Mouse (Mus musculus): ENCODE measurements around the gene Col4a1.

The Col4a1 gene

DNA sequence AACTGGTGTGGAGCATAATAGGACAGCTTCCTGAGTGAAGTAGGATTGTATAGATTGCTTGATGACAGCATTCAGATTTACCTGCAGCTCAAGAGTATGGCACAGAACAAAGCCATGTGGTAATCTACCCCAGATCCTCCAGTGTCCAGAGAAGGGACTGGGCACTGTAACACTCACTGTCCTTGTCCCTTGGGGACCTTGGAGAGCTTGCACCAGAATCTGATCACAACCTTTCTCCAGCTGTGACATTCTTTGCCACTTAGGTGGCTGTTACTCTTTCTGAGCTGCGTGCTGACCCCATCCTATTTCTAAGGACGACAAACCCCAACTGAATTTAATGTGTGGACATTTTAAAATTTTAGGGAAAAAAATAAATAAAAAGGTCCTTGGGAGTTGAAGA is 46.2 kb downstream of the Col4a1 start:
- no peak for DNase-seq (ENCODE audit: low spot score in 2 of 2)

DNA sequence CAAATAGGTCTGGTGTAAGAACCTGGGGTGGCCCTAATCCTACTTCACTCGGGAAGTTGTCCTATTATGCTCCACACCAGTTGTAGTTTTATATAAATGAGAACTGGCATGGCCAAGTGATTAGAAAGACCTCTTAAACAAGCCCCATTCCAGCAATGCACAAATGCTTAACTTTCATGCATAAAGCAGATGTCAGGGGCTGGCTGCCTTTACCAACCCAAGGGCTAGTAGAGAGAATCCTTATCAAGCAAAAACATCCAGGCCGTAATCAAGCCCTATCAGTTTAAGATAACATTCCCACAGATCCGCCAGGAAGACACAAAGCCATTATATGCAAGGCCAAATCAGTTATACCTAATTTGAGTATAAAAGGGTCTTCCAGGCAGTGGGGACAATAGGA is 46.7 kb downstream of the Col4a1 start:
- no peak for DNase-seq (ENCODE audit: low spot score in 2 of 2)

DNA sequence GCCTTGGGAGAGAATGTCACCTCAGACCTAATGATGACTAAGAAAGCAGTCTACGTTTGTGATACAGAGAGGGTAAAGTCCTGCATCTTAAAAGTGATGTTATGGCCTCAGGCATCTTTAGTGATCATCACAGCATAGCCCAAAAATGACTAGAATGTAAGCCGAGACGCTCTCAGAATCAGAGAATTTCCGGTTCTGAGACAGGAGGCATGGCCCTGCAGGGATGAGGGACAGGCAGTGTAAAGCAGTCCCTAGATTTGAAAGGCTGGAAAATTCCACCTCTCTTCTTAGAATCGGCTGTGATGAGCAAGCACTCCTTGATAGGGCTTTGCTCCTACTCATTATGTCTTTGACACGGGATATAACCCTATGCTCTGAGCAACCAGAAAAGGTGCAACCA is 48.8 kb downstream of the Col4a1 start:
- no peak for DNase-seq (ENCODE audit: low spot score in 2 of 2)

DNA sequence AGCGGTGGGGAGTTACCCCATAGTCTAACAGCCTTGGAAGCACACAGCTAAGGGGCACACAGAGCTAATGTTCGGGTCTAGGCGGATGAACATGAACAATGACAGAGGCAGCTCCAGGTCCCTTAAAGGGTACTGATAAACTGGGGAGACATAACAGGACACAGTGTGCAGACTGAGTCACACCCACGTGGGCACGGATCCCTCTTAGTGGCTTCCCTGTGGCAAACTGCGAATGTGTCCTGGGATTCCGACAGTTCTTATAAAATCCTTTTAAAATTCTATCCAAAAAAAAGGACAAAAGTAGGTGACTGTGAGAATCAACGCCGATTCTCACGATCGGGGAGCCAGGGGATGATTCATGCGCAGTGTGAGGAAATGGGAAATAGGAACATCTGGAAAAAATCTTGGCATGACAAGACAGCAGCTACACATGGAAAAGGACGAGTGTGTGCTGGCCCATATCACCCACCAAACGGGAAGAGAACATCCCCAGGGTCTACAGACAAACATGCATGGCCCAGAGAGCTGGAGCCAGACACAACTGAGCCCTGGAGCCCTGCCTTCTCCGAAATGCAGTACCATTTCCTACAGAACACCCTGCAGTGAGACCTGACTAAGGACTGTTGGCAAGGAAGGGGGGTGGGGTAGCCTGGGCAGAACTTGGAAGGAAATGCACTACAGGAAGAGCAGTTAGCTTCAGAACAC is 50.4 kb downstream of the Col4a1 start:
- DNase-seq (ENCODE audit: low spot score in 2 of 2): no peak

DNA sequence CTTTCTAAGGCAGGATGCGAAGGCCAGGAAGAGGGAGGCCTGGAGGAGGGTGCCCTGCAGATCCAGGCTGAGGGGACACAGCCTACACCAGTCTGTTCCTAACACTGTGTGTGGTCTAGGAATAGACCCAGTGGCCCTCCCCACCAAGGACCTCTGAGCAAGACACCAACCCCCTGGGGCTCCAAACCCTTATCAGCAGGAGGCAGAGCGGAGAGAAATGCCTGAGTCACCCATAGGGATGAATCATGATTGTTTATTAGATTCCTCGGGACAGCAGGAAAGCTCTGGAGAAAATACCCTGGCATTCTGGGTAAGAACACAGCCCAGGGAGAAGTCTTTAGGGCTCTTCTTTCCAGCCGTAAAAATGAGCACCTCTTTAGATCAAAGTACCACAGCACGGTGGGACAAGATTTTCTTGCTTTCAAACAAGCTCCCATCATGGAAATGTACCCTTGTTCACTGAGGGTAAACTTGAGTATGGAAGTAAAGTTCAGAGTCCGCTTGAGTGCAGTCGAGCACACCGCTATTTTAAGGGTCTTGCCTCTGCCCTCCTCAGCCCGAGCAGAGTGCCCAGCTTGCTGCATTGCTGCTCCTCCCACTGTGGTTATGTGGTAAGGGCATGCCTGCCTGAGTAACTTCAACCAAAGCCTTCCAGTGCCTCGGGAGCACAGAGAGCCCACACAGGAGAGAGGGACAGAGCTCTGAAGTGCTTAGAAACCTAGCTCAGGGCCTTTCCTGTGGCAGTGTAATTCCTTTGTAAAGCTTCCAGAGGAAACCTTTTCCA is 52.6 kb downstream of the Col4a1 start:
- DNase-seq (ENCODE audit: low spot score in 2 of 2): no peak

DNA sequence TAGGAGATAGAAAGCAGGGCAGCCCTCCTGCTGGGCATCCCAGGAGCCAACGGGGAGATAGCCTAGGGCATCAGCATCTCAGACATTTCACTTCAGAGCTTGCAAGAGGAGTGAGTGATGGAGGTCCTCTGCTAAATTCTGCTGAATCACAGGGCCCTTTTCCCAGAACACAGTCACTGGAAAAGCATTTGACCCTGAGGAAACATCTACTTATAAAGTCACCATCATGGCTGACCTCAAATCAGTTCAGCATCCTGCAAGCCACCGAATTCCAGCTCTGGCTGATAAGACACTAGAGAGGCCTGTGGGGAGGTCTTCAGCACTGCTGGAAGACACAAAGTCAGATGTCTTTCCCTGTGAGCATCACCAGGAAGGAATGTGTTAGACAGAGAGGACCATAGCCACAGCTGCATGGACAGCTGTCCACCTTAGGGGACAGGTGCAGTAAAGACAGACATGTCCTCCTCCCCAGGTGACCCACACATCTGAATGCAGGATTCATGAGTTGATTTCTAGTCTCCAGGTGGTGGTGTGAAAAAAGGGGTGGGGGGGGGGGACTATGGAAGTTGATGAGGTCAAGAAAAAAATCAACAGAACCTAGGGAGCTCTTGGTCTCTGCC is 54.0 kb downstream of the Col4a1 start:
- no peak for DNase-seq (ENCODE audit: low spot score in 2 of 2)

DNA sequence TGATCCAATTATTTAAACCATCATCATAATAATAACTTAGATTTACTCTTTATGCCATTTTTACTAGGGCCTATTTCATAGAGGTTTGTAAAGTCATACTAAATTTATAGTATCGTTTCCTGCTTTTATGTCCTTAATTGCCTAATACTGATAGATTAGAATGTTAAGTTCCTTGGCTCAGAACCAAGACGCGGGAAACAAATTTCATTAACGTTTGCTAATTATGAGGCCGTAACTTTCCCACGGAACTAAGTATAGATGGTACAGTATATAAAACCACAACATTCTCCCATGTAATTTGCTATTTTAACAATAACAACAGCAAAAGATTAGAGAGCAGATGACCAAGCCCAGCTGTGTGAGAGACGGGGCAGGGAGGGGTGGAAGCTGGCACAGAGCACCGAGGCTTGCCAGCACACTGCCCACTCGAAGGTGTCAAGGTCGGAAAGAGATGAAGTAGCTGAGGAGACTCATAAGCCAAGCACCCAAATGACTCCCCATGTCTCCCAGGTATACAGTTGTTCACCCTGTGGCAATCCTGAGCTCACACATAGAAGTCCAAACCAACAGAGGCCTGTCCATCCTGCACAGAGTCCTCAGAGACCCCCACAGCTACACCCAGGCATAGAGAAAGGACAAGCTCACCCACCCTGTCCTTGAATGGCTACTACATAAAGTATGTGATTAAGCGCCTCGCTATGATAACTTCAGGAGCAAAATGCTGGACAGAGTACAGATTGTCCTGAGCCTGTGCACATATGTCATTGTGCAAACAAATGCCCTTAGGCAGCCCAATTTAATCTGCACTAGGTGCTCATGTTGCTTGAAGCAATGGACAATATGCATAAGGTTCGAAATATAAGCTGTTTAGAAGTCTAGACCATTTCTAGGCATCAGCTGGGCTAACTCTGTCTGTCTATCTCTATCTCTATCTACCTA is 55.3 kb downstream of the Col4a1 start:
- no peak for DNase-seq (ENCODE audit: low spot score in 2 of 2)

DNA sequence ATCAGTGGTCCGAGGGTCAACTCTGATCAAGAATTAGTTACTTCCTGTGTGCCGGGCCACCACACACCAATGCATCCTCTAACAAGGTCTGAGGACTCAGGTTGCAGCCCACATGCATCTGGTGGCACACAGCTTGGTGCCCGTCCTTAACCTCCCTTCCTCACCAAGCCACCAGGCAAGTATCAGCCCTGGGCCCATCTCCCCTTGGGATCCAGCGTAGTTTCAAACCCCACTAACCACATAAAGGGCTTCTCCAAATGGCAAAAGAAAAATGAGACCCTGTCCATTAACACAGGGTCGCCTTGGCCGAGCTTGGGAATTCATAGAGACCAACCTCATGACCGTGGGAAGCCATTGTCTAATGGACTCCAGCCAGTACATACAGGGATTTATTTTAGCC is 56.2 kb downstream of the Col4a1 start:
- DNase-seq (ENCODE audit: low spot score in 2 of 2): no peak

DNA sequence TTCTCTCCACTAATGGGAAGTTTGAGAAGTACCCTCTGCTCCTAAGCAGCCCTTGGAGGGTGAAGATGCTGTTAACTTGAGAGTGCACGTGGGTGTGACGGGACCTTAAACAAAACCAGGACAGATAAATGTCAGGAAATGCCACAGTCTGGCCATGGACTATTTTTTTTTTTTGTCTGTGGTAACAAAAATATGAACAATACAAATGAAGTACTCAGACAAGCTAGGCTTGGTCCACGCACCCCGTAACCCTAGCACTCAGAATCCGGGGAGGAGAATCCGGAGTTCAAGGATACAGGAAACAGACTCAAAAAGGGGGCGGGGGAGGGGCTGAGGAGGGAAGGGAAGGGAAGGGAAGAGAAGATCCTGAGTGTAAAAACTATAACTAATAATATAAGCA is 56.9 kb downstream of the Col4a1 start:
- DNase-seq (ENCODE audit: low spot score in 2 of 2): no peak

DNA sequence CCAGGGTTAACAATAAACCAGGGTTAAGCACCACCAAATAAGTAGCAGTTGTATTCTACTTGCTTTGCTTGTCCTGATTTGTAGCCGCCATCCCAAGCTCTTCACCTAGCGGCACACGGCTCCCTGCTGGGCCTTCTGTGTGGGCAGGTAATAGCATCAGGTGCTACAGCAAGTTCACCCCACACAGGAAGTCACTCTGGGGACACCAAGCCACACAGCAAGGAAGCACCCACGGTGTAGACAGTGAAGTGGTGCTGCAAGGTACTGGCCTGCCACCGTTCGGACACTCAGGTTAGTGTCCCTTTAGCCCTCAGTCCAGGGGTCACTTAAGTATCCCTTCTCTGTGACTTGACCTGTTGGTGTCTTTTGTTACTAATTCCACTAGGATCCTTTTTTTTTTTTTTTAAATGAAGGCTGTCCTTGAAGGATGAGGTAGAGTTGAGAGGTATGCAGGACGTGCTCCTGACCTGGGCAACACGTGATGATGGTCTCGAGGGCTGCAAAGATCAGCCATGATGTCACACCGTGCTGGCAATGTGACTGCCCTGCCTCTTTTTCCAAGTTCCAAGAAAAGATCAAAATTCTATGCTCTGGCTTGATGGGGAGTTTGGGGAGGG is 57.6 kb downstream of the Col4a1 start:
- no peak for DNase-seq (ENCODE audit: low spot score in 2 of 2)

DNA sequence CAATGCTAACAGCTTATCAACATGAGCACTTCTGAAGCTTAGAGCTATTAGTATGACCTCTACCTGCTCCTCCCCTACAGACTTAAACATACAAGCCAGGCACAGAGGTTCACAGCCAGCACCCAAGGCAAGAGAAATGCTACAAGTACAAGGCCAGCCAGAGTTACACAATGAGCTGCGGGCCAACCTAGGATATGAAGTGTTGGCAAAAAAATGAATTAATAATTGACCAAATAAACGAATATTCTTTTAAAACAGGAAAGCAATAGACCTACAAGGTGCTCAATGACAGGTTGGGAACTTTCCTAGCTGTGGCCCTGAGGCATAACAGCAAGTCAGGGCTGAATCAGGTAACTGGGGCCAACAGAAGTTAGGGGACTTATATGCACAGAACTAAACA is 58.1 kb downstream of the Col4a1 start:
- no peak for DNase-seq (ENCODE audit: low spot score in 2 of 2)

DNA sequence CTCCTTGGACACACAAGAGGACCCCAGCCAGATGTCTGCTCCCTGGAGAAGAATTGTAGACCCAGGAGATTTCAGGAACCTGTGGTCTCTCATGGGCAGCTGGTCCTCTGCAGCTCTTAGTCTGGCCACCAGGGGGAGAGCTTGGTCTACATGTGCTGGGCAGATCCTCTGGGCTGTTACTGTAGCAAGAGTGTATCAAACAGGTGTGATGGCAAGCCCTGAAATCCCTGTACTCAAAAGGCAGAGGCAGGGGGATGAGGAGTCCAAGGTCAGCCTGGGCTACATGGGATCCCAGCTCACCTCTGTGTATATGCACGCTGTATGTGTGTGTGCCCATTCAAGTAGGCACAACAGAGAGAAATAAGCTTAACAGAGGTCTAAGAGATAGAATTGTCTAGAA is 59.1 kb downstream of the Col4a1 start:
- peak; percentile 85 to 91 for DNase-seq (ENCODE audit: low spot score in 2 of 2)

DNA sequence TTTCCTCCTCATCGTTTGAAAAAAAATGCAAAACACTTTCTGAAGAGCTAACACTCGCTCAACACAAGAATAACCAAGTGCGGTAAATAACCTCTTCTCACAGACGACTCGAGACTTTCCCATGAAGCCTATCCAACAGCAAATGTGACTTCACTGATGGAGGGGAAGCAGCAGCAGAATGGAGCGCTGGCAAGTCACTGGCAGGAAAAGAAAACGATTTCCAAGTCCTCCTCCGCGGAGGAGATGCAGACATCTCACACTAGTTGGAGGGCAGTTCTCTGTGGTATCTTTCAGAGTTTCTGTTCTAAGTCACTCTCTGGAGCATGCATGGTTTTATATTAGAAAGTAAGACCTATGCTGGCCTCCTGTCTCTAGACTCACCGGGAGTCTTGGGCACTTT is 59.6 kb downstream of the Col4a1 start:
- DNase-seq (ENCODE audit: low spot score in 2 of 2): no peak

DNA sequence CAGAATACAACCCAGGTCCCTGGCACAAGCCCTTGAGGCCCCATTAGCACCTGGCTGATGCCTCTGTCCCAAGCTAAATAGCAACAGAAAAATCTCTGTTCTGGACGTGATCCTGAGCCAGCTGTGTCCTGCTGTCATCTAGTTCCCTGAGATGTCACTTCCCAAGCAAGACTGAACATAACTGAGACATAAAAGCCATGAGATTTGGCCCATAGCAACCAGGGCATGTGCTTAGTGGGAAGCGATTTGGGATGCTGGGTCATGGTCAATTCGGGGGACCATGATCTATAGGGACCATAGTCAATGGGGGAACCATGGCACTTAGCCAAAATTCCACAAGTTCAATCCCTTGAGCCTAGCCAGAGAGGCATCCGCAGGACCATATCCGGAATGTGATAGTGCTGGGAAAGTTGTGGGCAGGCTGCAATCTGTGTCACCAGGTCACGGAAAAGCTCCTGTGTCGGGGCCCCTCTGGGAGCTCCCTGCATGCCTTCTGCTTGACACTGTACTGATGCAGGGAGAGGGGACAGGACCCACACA is 60.3 kb downstream of the Col4a1 start:
- DNase-seq (ENCODE audit: low spot score in 2 of 2): no peak

DNA sequence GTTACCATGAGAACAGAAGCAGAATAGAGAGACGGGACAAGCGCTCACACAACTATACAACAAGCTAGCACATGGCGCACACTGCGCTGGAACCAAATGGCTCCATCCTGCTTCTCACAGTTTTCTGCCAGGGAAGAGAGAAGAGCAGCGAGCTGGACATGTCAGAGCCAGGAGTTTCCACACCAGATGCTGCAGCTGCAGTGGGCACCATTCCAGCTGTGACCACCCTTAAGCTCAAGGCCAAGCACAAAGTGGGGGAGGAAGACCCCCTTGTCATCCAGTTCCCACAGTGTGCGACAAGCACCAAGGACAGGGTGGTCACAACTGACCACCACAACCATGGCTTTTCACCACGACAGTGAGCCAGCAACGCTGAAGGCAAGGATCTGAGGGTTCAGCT is 62.5 kb downstream of the Col4a1 start:
- no peak for DNase-seq (ENCODE audit: low spot score in 2 of 2)

DNA sequence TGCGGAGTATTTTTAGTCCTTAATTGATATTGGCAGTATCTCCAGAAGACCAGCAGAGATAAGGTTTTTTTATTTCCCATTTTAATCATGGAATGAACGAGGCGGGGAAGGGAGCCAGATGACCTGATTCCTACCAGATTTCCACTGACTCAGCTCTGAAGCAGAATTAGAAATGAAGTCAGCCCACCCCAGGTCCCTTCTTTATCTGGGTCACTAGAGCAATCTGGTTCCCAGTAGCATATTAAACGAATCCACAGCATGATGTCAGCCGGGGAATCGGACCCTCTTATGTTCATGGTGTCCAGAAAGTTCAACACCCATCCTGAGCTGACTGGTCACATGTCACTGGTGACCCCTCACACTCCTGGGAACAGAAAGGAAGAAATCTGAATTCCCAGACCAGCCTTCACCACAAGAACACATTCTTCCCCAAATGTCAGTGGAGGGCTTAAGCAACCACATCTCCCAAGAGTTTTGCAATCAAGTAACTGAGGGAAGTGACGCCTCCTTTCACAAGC is 63.0 kb downstream of the Col4a1 start:
- DNase-seq (ENCODE audit: low spot score in 2 of 2): peak in 1 of 2 experiments; percentile 45

DNA sequence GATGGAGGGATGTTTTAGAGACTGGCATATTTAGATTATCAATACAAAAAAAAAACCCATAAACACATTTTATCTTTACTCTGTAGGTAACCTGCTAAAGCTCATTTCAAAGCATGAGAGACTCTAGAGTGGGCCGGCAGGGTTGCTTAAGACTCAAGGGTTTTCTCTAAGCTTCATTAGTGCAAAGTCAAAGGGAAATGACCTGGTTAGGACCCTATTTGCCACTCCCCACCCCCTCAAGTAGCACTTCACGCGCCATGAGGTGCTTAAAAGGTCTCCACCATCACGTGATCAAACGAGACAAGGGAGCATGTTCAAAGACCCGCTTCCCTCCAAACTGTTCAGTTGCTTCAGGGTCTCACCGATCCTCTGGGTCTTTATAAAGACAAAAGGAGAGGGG is 63.9 kb downstream of the Col4a1 start:
- DNase-seq (ENCODE audit: low spot score in 2 of 2): no peak

DNA sequence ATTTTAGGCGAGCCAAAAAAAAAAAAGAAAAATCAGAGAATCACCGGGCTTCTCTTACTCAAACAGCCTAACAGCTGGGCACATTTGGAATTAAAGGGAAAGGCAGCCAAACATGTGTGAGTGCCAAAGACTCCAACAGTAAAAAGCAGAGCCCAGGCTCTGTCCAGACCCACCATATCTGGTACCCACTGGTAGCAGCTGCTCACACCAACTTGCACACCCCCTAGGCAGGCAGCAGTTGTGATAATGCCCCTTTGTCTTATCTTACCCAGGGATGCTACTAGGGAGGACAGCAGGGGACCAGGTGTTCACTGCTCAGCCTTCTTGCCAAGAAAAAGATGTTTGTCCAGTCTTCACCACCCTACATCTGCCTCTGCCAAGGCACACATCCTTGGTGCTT is 71.1 kb downstream of the Col4a1 start:
- no peak for DNase-seq (ENCODE audit: low spot score in 2 of 2)

DNA sequence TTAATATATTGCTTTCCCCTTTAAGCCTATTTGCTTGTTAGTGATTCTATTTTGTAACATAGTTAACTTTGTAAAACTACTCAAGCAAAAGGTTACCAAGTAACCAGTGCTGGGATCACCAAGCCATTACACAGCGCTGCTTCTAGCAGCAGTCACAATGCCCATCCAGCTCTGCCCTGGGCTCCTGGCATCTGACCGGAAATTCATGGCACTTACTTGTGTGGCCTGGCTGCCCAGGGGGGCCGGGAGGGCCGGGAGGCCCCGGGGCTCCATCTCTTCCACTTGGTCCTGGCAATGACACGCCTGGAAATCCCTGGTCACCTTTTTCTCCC is 77.8 kb downstream of the Col4a1 start:
- DNase-seq (ENCODE audit: low spot score in 2 of 2): no peak

DNA sequence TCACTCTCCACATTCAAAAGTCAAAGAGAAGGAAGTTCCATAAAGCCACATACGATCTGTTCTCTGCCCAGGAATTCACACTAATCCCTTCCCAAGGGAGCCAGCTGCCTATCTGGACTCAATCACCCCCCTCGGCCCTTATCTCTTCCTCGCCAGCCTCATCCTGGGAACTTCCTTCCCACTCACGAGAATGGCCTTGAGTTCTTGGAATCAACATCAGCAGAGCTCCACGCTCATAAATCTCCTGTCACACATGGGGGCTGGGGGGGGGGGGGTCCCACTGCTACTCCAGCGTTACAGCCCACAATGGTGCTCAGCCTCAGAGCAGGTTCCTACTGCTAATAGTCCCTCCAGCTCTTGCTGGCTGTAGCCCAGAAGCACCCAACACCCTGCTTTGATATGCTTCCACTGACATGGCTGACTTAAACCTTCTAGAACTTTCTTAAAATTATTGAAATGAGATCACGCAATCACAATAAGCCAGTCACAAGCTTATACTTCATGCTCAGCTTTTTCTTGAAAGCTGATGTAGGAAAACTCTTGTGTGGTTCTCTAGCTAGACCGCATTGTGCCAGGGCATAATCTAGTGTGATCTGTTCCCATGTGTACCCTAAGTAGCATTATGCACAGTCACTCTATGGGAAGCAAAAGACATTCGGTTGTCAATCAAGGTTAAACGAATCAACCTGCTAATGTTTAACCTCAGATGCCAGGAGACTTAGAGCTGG is 78.3 kb downstream of the Col4a1 start:
- no peak for DNase-seq (ENCODE audit: low spot score in 2 of 2)

Measured in frontal cortex, postnatal 36 days (tissue).